Mouse (Mus musculus): Measurements from ENCODE around the gene Cyp3a41a. TPM values are rescaled to one million over a fixed set of nuclear protein-coding genes. Genes with fewer than 3 reads are reported as not detected.
"Not testable (repeated sequence)": the region's sequence is repeated elsewhere in the genome, so short reads cannot be mapped to it uniquely, and the experiment has no call there.

Gene Cyp3a41a
- total RNA-seq (2014; fragmentation: Nextera tagmentation) = not detected in 2 replicates
- not detected in 2 replicates for total RNA-seq (2017)

DNA sequence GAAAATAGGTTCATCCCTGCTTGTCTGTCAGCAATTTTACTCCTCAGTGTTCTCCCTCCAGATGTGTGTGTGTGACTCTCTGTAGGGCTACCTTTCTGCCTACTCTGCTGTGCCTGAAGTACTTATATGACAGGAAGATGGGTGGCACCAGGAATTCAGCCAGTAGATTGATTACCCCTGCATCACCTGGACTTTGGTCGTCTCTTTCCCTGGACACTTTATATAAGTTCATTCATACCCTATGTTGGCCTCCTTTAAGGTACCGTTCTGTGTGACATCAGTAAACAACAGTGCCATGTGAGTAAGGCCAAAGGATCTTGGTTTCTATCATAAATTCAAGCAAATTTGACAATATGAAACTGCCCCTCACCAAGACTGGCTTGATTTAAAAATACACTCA lies at the start of gene Cyp3a41a:
TSS of gene Cyp3a41a (minus strand) at position 101 of the 400 bp plus-strand sequence.
- not testable (repeated sequence) for ATAC-seq (replicated peaks; ENCODE audit: low FRiP score, low TSS enrichment, poor library complexity, severe bottlenecking)

DNA sequence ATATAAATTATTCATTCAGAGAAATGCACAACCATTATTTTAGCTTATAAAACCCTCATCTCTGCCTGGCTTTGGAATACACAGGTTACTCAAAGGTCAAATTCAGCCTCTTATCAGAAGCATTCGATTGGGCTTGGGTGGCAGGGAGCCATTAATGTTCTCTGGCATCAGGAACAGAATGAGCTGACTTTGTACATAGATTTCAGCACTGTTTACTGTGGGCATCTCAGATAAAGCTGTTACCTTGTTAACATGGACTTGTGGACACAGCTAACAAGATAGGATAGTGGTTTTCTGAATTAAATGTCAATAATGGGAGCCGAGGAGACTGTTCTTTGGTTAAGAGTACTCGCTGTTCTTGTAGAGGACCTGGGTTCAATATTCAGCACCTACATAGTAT lies 17.6 kb upstream of the Cyp3a41a start:
- ATAC-seq (replicated peaks; ENCODE audit: low FRiP score, low TSS enrichment, poor library complexity, severe bottlenecking) = not testable (repeated sequence)

DNA sequence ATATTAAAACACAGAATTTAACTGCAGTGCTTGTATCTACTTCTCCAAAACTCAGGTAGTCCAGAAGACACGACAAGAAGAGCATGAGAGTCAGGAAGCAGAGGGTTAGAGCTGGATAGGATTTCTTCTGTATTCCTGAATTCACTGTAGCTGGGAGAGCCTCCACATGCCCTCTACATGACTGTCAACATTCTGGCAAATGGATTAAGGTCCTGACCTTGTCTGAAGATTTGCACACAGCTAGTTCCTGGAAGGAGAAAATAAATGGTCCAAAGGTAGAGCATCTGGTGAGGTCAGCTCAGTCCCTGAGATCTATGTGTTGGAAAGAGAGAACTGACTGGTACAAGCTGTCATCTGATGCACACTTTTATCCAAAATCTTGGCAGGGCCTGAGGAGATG lies 5.6 kb downstream of the Cyp3a41a start:
- not testable (repeated sequence) for ATAC-seq (replicated peaks; ENCODE audit: low FRiP score, low TSS enrichment, poor library complexity, severe bottlenecking)

DNA sequence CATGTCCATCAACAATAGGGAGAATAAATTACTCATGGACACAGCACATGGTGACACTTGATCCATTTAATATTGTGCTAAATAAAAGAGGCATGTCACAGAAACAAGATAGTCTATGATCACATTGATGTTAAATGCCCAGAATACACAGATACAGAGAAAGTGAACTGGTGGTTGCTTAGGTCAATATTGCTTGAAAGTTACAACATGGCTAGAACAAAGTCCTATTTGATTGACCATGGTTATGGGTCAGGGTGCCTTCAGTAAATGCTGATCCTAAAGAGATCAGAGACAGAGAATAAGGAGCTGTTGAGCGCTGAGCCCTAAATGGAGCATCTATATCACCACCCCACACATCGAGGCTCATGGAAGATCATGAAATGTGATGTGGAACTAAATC lies 12.6 kb downstream of the Cyp3a41a start:
- ATAC-seq (replicated peaks; ENCODE audit: low FRiP score, low TSS enrichment, poor library complexity, severe bottlenecking) = not testable (repeated sequence)

DNA sequence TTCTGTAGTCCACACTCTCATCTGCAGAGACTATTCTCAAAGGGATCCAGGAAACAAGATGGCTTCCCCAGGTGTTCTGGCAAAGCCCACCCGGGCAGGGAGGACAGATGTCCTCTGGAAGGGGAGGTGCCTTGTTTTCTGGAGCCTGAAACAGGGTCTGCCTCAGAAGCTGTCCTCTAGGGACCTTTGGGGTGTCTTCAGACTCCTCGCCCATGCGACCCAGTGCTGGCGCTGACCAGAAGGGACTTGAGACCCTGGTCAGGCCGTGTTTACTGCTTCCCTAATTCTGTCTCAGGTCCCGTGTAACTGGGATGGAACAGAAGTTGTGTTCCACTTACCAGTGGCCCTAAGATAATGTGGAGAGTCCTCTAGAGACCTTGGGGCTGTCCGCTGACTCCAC lies 57.9 kb downstream of the Cyp3a41a start:
- ATAC-seq (replicated peaks; ENCODE audit: low FRiP score, low TSS enrichment, poor library complexity, severe bottlenecking) = no peak

DNA sequence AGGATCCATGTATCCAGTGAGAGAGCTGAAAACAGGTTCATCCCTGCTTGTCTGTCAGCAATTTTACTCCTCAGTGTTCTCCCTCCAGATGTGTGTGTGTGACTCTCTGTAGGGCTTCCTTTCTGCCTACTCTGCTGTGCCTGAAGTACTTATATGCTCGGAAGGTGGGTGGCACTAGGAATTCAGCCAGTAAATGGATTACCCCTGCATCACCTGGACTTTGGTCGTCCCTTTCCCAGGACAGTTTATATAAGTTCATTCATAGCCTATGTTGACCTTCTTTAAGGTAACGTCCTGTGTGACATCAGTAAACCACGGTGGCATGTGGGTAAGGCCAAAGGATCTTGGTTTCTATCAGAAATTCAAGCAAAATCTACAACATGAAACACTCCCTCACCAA lies 72.2 kb downstream of the Cyp3a41a start:
- ATAC-seq (replicated peaks; ENCODE audit: low FRiP score, low TSS enrichment, poor library complexity, severe bottlenecking) = no peak

Other genes starting within 250 kb of the Cyp3a41a start
- not detected in 2 replicates for gene Cyp3a41b, start 135.4 kb downstream of the Cyp3a41a start, total RNA-seq (2014; fragmentation: Nextera tagmentation)
- not detected in 2 replicates for gene Cyp3a41b, start 135.4 kb downstream of the Cyp3a41a start, total RNA-seq (2017)
- gene Cyp3a44, start 85.7 kb upstream of the Cyp3a41a start, total RNA-seq (2014; fragmentation: Nextera tagmentation) = not detected in 2 replicates
- gene Cyp3a44, start 85.7 kb upstream of the Cyp3a41a start, total RNA-seq (2017) = not detected in 2 replicates
- gene Cyp3a11, start 159.8 kb upstream of the Cyp3a41a start, total RNA-seq (2014; fragmentation: Nextera tagmentation) = not detected in 2 replicates
- gene Cyp3a11, start 159.8 kb upstream of the Cyp3a41a start, total RNA-seq (2017) = not detected in 2 replicates